Mouse (Mus musculus): Measurements from ENCODE around the gene Slc19a3.

GRCm38 (mm10) chr1:83084790-83085189 is 46.5 kb upstream of the Slc19a3 start:
- TF ChIP-seq POLR2A (IDR thresholded peaks at IDR 0.05; ENCODE audit: insufficient read depth, low read depth, low read length) (no peak), CTCF (IDR thresholded peaks at IDR 0.05; ENCODE audit: insufficient read depth, low read depth, low read length) (no peak)
